Mouse (Mus musculus): ENCODE results near the gene Pspc1. TPM values are rescaled to one million over a fixed set of nuclear protein-coding genes. Genes with fewer than 3 reads are reported as not detected.
A peak's percentile ranks its signal among the peaks of the same experiment; 100 is the strongest.
"Not testable (repeated sequence)": the region's sequence is repeated elsewhere in the genome, so short reads cannot be mapped to it uniquely, and the experiment has no call there.

Gene Pspc1
- polyA plus RNA-seq (2011; ENCODE audit: insufficient read depth, insufficient read length, low read depth, missing spikeins), result 191 and 192 TPM in 2 replicates

- no peak for TF ChIP-seq CTCF (IDR thresholded peaks at IDR 0.05; ENCODE audit: low read depth, low read length)
- TF ChIP-seq POLR2A (IDR thresholded peaks at IDR 0.05; ENCODE audit: insufficient read depth, low read length), result peak; percentile 60
- no peaks in the 10 kb centered on the region for H3K27me3 ChIP-seq (ENCODE audit: control insufficient read depth, insufficient read depth, low read length, poor library complexity, severe bottlenecking)
These were observed at the start of gene Pspc1 for GRCm38 (mm10) chr14:56778200-56778932. TSS of gene Pspc1 (minus strand) at chr14:56778316.

GRCm38 (mm10) chr14:56824562-56824961 is 46.4 kb upstream of the Pspc1 start:
- no peak for TF ChIP-seq EP300 (IDR thresholded peaks at IDR 0.05; ENCODE audit: insufficient read depth, low read depth, low read length)
- no peak for TF ChIP-seq POLR2A (IDR thresholded peaks at IDR 0.05; ENCODE audit: insufficient read depth, low read length)
- TF ChIP-seq CTCF (IDR thresholded peaks at IDR 0.05; ENCODE audit: low read depth, low read length), result no peak
- H3K9ac ChIP-seq (ENCODE audit: low read depth, poor library complexity, severe bottlenecking), result no peak overlapping the region
- no peak overlapping the region for H3K4me3 ChIP-seq (ENCODE audit: low read depth, low read length)
- no peaks in the 10 kb centered on the region for H3K4me1 ChIP-seq (ENCODE audit: control insufficient read depth, insufficient read depth, low read length)
- no peaks in the 10 kb centered on the region; the same call in 1 of the 2 replicates for H3K27me3 ChIP-seq (ENCODE audit: control insufficient read depth, insufficient read depth, low read length, poor library complexity, severe bottlenecking)
- H3K36me3 ChIP-seq (ENCODE audit: control insufficient read depth, insufficient read depth, low read length, poor library complexity, severe bottlenecking), result no peaks in the 10 kb centered on the region
- H3K27ac ChIP-seq (ENCODE audit: insufficient read depth, low read length), result no peak overlapping the region
- H3K9me3 ChIP-seq (replicated peaks; ENCODE audit: control insufficient read depth, insufficient read depth, low read length, poor library complexity, severe bottlenecking), result peaks cover 6% of the 10 kb centered on the region; the same call in 1 of the 2 replicates

More at GRCm38 (mm10) chr14:56778200-56778932, at the start of gene Pspc1:
- Histone ChIP-seq H3K9ac (ENCODE audit: low read depth, poor library complexity, severe bottlenecking) (peak within 1 kb of the TSS; percentile 87), H3K36me3 (ENCODE audit: control insufficient read depth, insufficient read depth, low read length, poor library complexity, severe bottlenecking) (no peaks in the 10 kb centered on the region; the same call in 1 of the 2 replicates), H3K9me3 (replicated peaks; ENCODE audit: control insufficient read depth, insufficient read depth, low read length, poor library complexity, severe bottlenecking) (no peaks in the 10 kb centered on the region), H3K4me3 (ENCODE audit: low read depth, low read length) (peak within 1 kb of the TSS; percentile 90), H3K4me1 (ENCODE audit: control insufficient read depth, insufficient read depth, low read length) (no peaks in the 10 kb centered on the region), H3K27ac (ENCODE audit: insufficient read depth, low read length) (peak within 1 kb of the TSS; percentile 71)

GRCm38 (mm10) chr14:56817616-56818015 is 39.5 kb upstream of the Pspc1 start:
- Histone ChIP-seq H3K27me3 (ENCODE audit: control insufficient read depth, insufficient read depth, low read length, poor library complexity, severe bottlenecking) (no peaks in the 10 kb centered on the region), H3K4me3 (ENCODE audit: low read depth, low read length) (peak overlapping the region; percentile 73), H3K9me3 (replicated peaks; ENCODE audit: control insufficient read depth, insufficient read depth, low read length, poor library complexity, severe bottlenecking) (no peaks in the 10 kb centered on the region), H3K9ac (ENCODE audit: low read depth, poor library complexity, severe bottlenecking) (0 out of 2 replicates have a peak overlapping the region, but pooled peaks have one; percentile 14), H3K27ac (ENCODE audit: insufficient read depth, low read length) (0 out of 2 replicates have a peak overlapping the region, but pooled peaks have one; percentile 29), H3K4me1 (ENCODE audit: control insufficient read depth, insufficient read depth, low read length) (peaks cover 1% of the 10 kb centered on the region), H3K36me3 (ENCODE audit: control insufficient read depth, insufficient read depth, low read length, poor library complexity, severe bottlenecking) (no peaks in the 10 kb centered on the region)
- TF ChIP-seq EP300 (IDR thresholded peaks at IDR 0.05; ENCODE audit: insufficient read depth, low read depth, low read length), result no peak
- no peak for TF ChIP-seq CTCF (IDR thresholded peaks at IDR 0.05; ENCODE audit: low read depth, low read length)
- TF ChIP-seq POLR2A (IDR thresholded peaks at IDR 0.05; ENCODE audit: insufficient read depth, low read length), result no peak

- Histone ChIP-seq H3K27ac (ENCODE audit: insufficient read depth, low read length) (no peak overlapping the region), H3K9ac (ENCODE audit: low read depth, poor library complexity, severe bottlenecking) (no peak overlapping the region), H3K4me3 (ENCODE audit: low read depth, low read length) (no peak overlapping the region), H3K9me3 (replicated peaks; ENCODE audit: control insufficient read depth, insufficient read depth, low read length, poor library complexity, severe bottlenecking) (no peaks in the 10 kb centered on the region), H3K27me3 (ENCODE audit: control insufficient read depth, insufficient read depth, low read length, poor library complexity, severe bottlenecking) (no peaks in the 10 kb centered on the region), H3K36me3 (ENCODE audit: control insufficient read depth, insufficient read depth, low read length, poor library complexity, severe bottlenecking) (no peaks in the 10 kb centered on the region), H3K4me1 (ENCODE audit: control insufficient read depth, insufficient read depth, low read length) (peaks cover 1% of the 10 kb centered on the region)
- TF ChIP-seq EP300 (IDR thresholded peaks at IDR 0.05; ENCODE audit: insufficient read depth, low read depth, low read length), result no peak
- no peak for TF ChIP-seq POLR2A (IDR thresholded peaks at IDR 0.05; ENCODE audit: insufficient read depth, low read length)
- no peak for TF ChIP-seq CTCF (IDR thresholded peaks at IDR 0.05; ENCODE audit: low read depth, low read length)
These were observed 39.0 kb upstream of the Pspc1 start for GRCm38 (mm10) chr14:56817131-56817530.

GRCm38 (mm10) chr14:56816541-56816940 is 38.4 kb upstream of the Pspc1 start:
- no peak overlapping the region for H3K27ac ChIP-seq (ENCODE audit: insufficient read depth, low read length)
- H3K27me3 ChIP-seq (ENCODE audit: control insufficient read depth, insufficient read depth, low read length, poor library complexity, severe bottlenecking), result no peaks in the 10 kb centered on the region
- H3K9me3 ChIP-seq (replicated peaks; ENCODE audit: control insufficient read depth, insufficient read depth, low read length, poor library complexity, severe bottlenecking), result no peaks in the 10 kb centered on the region
- H3K9ac ChIP-seq (ENCODE audit: low read depth, poor library complexity, severe bottlenecking), result no peak overlapping the region
- no peaks in the 10 kb centered on the region for H3K36me3 ChIP-seq (ENCODE audit: control insufficient read depth, insufficient read depth, low read length, poor library complexity, severe bottlenecking)
- H3K4me1 ChIP-seq (ENCODE audit: control insufficient read depth, insufficient read depth, low read length), result peaks cover 1% of the 10 kb centered on the region
- TF ChIP-seq POLR2A (IDR thresholded peaks at IDR 0.05; ENCODE audit: insufficient read depth, low read length) (no peak), EP300 (IDR thresholded peaks at IDR 0.05; ENCODE audit: insufficient read depth, low read depth, low read length) (no peak), CTCF (IDR thresholded peaks at IDR 0.05; ENCODE audit: low read depth, low read length) (no peak)
- H3K4me3 ChIP-seq (ENCODE audit: low read depth, low read length), result no peak overlapping the region

GRCm38 (mm10) chr14:56812520-56813036 is 34.5 kb upstream of the Pspc1 start:
- TF ChIP-seq EP300 (IDR thresholded peaks at IDR 0.05; ENCODE audit: insufficient read depth, low read depth, low read length) (no peak), CTCF (IDR thresholded peaks at IDR 0.05; ENCODE audit: low read depth, low read length) (peak; percentile 0)
- H3K36me3 ChIP-seq (ENCODE audit: control insufficient read depth, insufficient read depth, low read length, poor library complexity, severe bottlenecking), result 0 out of 2 replicates have a peak, but pooled peaks cover 4% of the 10 kb centered on the region
- H3K4me3 ChIP-seq (ENCODE audit: low read depth, low read length), result peak overlapping the region; percentile 52
- H3K4me1 ChIP-seq (ENCODE audit: control insufficient read depth, insufficient read depth, low read length), result peaks cover under 1% of the 10 kb centered on the region
- peak overlapping the region; percentile 76 for H3K9ac ChIP-seq (ENCODE audit: low read depth, poor library complexity, severe bottlenecking)
- H3K9me3 ChIP-seq (replicated peaks; ENCODE audit: control insufficient read depth, insufficient read depth, low read length, poor library complexity, severe bottlenecking), result no peaks in the 10 kb centered on the region
- H3K27me3 ChIP-seq (ENCODE audit: control insufficient read depth, insufficient read depth, low read length, poor library complexity, severe bottlenecking), result no peaks in the 10 kb centered on the region
- H3K27ac ChIP-seq (ENCODE audit: insufficient read depth, low read length), result no peak overlapping the region

- not testable (repeated sequence) for H3K4me1 ChIP-seq (ENCODE audit: control insufficient read depth, insufficient read depth, low read length); H3K36me3 ChIP-seq (ENCODE audit: control insufficient read depth, insufficient read depth, low read length, poor library complexity, severe bottlenecking); H3K9me3 ChIP-seq (replicated peaks; ENCODE audit: control insufficient read depth, insufficient read depth, low read length, poor library complexity, severe bottlenecking); H3K27me3 ChIP-seq (ENCODE audit: control insufficient read depth, insufficient read depth, low read length, poor library complexity, severe bottlenecking)
- Histone ChIP-seq H3K4me3 (ENCODE audit: low read depth, low read length) (peak within 1 kb of the TSS; percentile 96), H3K27ac (ENCODE audit: insufficient read depth, low read length) (peak within 1 kb of the TSS; percentile 25; the same call in 1 of the 2 replicates), H3K9ac (ENCODE audit: low read depth, poor library complexity, severe bottlenecking) (peak within 1 kb of the TSS; percentile 100)
These were observed 33.7 kb upstream of the Pspc1 start, which contains the start of gene Zmym5 for GRCm38 (mm10) chr14:56811701-56812339. TSS of gene Zmym5 (minus strand) at chr14:56811716.
